Mouse (Mus musculus) testis, adult 2 months (tissue): ENCODE data around the gene Slc35b2. TPM values are rescaled to one million over a fixed set of nuclear protein-coding genes. Genes with fewer than 3 reads are reported as not detected.

Experiments used
- H3K27ac ChIP-seq: fragments of 200-500 bp; 2 replicates; pipeline ENCODE4 v1.5.1; 2012; ENCODE audit warnings: low read depth, low read length; ENCODE audit not compliant: control insufficient read depth, insufficient read depth
- H3K27me3 ChIP-seq: fragments of 200-500 bp; 2 replicates; pipeline ENCODE4 v1.6.1; 2012; ENCODE audit warnings: mild to moderate bottlenecking, low read length, moderate library complexity; ENCODE audit not compliant: control insufficient read depth, insufficient read depth
- H3K36me3 ChIP-seq: fragments of 200-500 bp; 2 replicates; pipeline ENCODE4 v1.6.1; 2012; ENCODE audit warnings: mild to moderate bottlenecking, low read length; ENCODE audit not compliant: control insufficient read depth, insufficient read depth
- H3K4me1 ChIP-seq: fragments of 200-500 bp; 2 replicates; pipeline ENCODE4 v1.6.1; 2012; ENCODE audit warnings: low read length; ENCODE audit not compliant: control insufficient read depth, insufficient read depth
- H3K4me3 ChIP-seq: fragments of 200-500 bp; 2 replicates; pipeline ENCODE4 v1.5.1; 2012; ENCODE audit warnings: low read depth, mild to moderate bottlenecking, low read length, moderate library complexity, mixed read lengths; ENCODE audit not compliant: control insufficient read depth
- CTCF ChIP-seq: fragments of 200-500 bp; IDR thresholded peaks from 2 replicates; pipeline ENCODE4 v1.5.1; 2012; ENCODE audit warnings: low read depth, mild to moderate bottlenecking, inconsistent platforms, low read length, moderate library complexity; ENCODE audit not compliant: control insufficient read depth, insufficient read depth, insufficient replicate concordance
- POLR2A ChIP-seq: fragments of 200-500 bp; IDR thresholded peaks from 2 replicates; pipeline ENCODE4 v1.6.1; 2012; ENCODE audit warnings: low read depth, mild to moderate bottlenecking, inconsistent platforms, low read length, moderate library complexity; ENCODE audit not compliant: control insufficient read depth
- polyA plus RNA-seq: library from polyadenylated mRNA; depleted of rRNA; stranded (reverse); fragments of >200 nt; gene quantifications from 2 replicates; pipeline ENCODE4 v1.2.3, GENCODE M21; 2012

The Slc35b2 gene
- polyA plus RNA-seq, 1 experiment = 26.6 TPM

DNA sequence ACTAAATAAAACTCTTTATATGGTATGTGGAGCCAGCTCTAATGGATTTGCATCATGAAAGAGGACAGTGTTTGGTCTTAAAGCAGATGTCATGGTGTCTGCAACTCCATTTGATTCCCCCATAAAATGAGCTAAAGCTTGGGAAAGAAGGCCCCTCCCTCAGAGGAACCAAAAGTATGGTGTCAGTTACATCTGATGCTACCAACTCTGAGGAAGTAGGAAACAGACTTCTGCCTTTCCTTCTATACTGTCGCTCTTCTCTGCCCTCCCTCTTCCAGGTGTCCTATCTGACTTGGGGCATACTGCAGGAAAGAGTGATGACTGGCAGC is 2.3 kb downstream of the Slc35b2 start:
- Histone ChIP-seq H3K4me1 (peaks cover 9% of the 10 kb centered on the region), H3K27ac (no peak overlapping the region), H3K27me3 (no peaks in the 10 kb centered on the region), H3K36me3 (peaks cover 4% of the 10 kb centered on the region), H3K4me3 (no peak overlapping the region)
- TF ChIP-seq POLR2A (no peak), CTCF (no peak)

DNA sequence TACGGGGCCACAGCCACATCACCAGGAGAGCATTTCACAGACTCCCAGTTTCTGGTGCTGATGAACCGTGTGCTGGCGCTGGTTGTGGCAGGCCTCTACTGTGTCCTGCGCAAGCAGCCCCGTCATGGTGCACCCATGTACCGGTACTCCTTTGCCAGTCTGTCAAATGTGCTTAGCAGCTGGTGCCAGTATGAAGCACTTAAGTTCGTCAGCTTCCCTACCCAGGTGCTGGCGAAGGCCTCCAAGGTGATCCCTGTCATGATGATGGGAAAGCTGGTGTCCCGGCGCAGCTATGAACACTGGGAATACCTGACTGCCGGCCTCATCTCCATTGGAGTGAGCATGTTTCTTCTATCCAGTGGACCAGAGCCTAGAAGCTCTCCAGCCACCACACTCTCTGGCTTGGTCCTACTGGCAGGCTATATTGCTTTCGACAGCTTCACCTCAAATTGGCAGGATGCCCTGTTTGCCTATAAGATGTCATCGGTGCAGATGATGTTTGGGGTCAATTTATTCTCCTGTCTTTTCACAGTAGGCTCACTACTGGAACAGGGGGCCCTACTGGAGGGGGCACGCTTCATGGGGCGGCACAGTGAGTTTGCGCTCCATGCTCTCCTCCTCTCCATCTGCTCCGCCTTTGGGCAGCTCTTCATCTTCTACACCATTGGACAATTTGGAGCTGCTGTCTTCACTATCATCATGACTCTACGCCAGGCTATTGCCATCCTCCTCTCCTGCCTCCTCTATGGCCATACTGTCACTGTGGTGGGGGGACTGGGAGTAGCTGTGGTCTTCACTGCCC is 2.9 kb downstream of the Slc35b2 start:
- Histone ChIP-seq H3K27ac (no peak overlapping the region), H3K4me1 (peaks cover 9% of the 10 kb centered on the region), H3K36me3 (peaks cover 4% of the 10 kb centered on the region), H3K4me3 (no peak overlapping the region), H3K27me3 (no peaks in the 10 kb centered on the region)
- TF ChIP-seq POLR2A (no peak), CTCF (no peak)

DNA sequence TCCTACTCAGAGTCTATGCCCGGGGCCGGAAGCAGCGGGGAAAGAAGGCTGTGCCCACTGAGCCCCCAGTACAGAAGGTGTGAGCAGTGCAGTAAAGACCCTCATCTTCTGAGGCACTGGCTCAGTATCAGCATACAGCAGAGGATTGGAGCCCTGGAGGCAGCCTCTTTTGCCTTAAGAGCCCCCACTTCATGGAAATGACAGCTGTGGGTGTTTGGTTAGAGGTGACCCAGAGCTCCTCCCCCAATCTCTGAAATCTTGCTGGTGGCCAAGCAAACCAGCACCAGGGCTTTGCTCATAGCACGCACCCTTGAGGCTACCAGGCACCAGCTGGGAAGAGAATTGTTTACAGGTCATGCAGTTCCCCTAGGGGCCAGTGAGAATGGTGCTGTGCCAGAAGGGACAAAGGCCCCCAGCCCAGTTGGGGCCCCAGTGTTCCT is 3.5 kb downstream of the Slc35b2 start:
- H3K4me1 ChIP-seq = peaks cover 9% of the 10 kb centered on the region

DNA sequence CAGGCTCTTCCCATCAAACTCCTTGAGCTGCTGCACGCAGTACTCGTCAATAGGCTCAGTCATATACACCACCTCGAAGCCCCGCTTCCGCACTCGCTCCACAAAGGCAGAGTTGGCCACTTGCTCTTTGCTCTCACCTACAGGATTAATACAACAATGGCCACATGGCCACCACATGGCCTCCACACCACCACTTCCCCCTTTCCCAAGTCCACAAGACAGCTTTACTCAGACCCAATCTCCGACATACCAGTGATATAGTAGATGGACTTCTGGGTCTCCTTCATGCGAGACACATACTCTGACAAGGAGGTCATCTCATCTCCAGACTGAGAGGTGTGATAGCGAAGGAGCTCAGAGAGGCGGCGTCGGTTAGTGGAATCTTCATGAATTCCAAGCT is 5.3 kb downstream of the Slc35b2 start:
- H3K4me3 ChIP-seq = no peak overlapping the region

More for the DNA sequence above, 3.5 kb downstream of the Slc35b2 start:
- no peaks in the 10 kb centered on the region for H3K27me3 ChIP-seq
- H3K27ac ChIP-seq = no peak overlapping the region
- H3K36me3 ChIP-seq = peaks cover 4% of the 10 kb centered on the region
- no peak overlapping the region for H3K4me3 ChIP-seq
- TF ChIP-seq POLR2A (no peak), CTCF (no peak)

DNA sequence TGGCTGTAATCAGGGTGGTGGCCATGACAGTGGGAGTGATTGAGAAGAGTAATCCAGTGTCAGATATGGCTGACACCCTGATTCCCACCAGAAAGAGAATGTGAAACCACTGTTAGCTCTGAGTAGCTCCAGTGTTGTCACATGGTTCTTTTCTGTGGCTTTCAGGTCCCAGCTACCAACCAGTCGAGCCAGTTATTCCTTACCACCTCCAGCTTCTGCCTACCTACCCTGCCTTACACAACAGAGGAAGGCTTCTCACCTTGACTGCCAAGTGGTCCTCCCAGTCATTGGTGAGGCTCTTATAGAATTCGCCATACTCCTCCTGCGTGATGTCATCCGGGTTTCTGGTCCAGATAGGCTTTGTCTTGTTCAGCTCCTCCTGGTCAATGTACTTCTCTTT is 6.3 kb downstream of the Slc35b2 start:
- Histone ChIP-seq H3K27me3 (no peaks in the 10 kb centered on the region), H3K36me3 (peaks cover 4% of the 10 kb centered on the region), H3K4me3 (no peak overlapping the region), H3K27ac (no peak overlapping the region), H3K4me1 (peaks cover 13% of the 10 kb centered on the region)
- TF ChIP-seq CTCF = no peak
- TF ChIP-seq POLR2A = no peak

More for the DNA sequence above, 5.3 kb downstream of the Slc35b2 start:
- Histone ChIP-seq H3K36me3 (peaks cover 4% of the 10 kb centered on the region), H3K4me1 (peaks cover 14% of the 10 kb centered on the region), H3K27ac (no peak overlapping the region), H3K27me3 (no peaks in the 10 kb centered on the region)
- TF ChIP-seq CTCF = no peak
- no peak for TF ChIP-seq POLR2A

DNA sequence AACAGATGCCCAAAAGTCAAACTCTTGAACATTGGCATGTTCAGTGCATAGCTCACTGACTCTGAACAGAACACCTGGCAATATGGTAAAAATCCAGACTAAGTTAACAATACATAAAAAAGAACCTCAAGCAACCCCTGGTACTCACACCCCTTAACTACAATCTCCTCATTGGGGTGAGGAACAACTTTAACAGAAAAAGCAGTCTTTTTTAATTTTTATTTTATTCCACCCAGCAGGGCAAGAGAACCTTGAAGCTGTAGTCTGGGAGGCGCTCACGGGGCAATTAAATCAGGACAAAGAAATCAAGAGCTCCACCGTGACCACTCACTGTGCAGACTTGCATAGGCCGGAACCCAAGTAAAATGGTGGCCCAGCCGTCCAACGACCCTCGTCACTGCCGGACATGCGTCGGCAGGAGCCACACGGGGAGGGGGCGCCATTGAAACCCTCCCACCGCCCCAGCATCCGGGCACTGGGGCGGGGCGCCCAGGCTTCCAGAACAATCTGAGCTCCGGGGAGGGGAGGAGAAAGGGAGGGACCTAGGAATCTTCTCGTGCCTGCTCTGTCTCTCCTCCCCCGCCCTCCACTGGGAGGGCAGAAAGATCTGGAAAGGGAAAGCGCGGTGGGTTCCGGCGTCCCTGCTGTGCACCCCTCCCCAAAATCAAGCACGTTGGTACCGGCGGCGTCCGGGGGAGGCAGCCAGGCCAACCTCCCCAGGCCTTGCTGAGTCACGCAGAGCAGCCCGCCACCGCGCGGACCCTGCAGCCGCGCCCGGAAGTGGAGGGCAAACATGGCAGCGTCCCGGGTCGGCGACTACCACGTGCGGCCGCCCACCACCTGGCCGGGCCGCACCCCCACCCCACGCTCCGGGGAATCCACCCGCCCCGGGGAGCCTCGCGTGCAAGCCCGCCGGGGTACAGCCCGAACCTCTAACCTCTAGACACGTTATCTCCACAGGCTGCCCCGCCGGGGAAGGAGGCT is 8.7 kb downstream of the Slc35b2 start:
- H3K36me3 ChIP-seq = peaks cover 4% of the 10 kb centered on the region

More for the DNA sequence above, 8.7 kb downstream of the Slc35b2 start:
- Histone ChIP-seq H3K4me1 (peaks cover 11% of the 10 kb centered on the region), H3K27me3 (no peaks in the 10 kb centered on the region), H3K4me3 (peak overlapping the region; percentile 90), H3K27ac (peak overlapping the region; percentile 88)
- no peak for TF ChIP-seq CTCF
